Mouse (Mus musculus) kidney, adult 8-10 months (tissue): ENCODE results near the gene E130114P18Rik.
A peak's percentile ranks its signal among the peaks of the same experiment; 100 is the strongest.

ENCODE experiments used
- DNase-seq, 2 experiments: peaks; one replicate each; pipeline ENCODE4 v3.0.0; 2022

The E130114P18Rik gene

GRCm38 (mm10) chr4:97690384-97690766 lies 87.5 kb downstream of the E130114P18Rik start:
- no peak for DNase-seq

DNA sequence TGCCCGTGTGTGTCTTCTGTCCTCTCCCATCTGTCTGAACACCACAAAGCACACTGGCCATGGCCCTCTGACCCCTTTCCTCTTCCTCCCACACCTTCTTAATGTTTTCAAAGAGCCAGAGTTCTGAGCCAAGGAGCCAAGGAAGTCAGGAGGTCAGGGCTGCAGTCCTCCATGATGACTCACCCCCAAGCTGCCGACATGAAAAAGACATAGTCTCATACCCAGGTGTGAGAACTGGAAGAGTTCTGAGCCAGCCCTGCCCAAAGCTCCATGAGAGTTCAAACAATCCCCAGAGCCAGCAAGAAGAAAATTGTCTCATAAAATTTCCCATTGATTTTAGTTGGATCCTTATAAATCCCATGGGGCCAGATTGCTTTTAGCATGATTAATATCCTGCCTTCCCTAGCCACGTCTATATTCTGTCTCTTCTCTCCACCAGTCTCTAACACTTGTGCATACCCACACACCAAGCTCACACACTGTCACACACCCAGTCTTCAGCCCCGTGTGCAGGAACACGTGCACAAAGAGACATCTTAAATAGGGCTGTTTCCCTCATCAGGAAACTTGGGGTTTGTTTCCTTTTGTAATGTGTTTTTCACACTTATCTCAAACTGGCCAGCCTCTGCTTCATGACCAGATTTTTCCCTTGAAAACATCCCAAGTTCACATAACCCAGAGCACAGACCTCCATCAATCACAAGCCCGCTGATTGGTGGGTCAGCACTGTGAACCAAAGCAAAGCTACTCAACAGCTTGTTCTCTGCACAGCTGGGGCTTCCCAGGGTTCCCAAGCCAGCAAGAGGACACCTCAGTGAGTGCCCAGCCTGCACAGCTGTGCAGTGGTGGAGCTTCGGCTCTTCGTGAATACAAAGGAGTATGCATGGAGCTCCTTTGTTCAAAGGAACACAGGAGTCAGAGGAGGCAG lies 88.2 kb downstream of the E130114P18Rik start:
- DNase-seq: peak; percentile 15 to 38

GRCm38 (mm10) chr4:97686020-97686419 lies 91.9 kb downstream of the E130114P18Rik start:
- no peak for DNase-seq

- DNase-seq: no peak
These were observed 101.3 kb downstream of the E130114P18Rik start for GRCm38 (mm10) chr4:97676579-97676937.

DNA sequence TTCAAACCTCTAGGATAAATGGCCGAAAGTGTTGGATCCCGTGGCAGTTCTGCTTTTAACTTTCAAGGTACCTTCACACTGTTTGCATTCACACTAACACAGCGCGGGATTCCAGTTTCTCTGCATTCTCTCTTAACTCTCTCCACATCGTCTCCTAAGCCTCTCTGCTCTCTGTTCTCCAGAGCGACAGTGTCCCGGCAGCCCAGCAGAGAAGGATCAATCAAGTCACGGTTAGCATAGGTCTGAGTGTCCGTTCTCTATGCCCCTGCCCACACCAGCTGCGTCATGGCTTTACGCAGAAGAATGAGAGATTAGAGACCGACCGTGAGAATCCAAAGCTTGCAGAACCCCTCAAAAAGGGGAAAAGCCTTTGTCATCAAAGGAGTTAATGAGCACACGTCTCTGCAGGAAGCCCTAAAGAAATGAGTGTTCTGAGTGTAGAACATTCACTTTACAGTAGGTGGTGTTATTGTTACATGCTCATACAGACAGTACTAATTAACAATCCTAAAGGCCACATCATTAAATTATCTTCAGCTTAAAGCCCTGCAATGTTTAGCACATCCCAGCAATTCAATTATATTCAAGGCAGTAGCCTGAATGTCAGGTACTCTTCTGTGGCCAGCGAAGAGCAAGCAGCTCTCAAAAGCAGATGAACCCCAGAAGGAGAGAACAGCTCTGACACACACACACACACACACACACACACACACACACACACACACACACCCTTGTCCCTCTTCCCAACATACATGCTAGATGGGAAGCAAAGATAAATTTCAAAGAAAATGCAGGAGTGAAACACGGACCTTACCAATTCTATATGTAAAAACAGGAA lies 101.9 kb downstream of the E130114P18Rik start:
- no peak for DNase-seq

GRCm38 (mm10) chr4:97673854-97674510 lies 103.9 kb downstream of the E130114P18Rik start:
- DNase-seq: no peak

DNA sequence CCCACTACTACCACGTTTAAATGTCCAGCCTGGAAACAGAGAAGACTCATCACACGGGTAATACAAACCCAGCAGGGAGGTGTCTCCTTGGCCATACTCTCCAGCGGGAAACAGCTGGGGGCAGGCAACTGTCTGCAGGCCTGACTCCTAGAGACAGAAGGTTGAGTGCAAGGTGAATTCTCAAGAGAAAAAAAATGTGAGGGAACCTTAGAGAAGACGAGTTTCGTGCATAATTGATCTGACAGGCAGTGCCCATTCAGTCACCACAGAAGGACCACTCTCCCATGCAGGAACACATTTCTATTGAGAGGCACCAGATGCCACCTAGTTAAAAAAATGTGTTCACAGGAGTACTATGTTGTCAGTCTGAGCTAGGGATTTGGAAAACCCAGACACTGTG lies 105.4 kb downstream of the E130114P18Rik start:
- DNase-seq: no peak

GRCm38 (mm10) chr4:97671911-97672310 lies 106.0 kb downstream of the E130114P18Rik start:
- no peak for DNase-seq

DNA sequence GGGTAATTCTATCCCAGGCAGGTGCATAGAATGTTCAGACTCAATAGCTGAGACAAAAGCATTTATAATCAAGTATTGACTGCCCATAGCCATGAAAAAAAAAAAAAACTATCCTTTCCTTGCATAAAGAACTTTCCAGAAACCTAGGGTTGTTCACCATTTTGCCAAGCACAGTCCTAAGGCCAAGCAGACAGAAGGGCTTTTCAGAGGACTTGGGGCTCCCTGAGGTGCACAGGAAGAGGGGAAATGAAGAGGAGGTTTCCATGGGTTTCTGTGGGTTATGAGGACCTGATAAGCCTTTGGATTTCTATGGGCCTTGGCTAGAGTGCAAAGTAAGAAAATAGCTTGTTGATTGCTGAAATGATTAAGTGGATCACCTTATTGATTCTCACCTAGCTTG lies 107.5 kb downstream of the E130114P18Rik start:
- no peak for DNase-seq

- no peak for DNase-seq
These were observed 108.1 kb downstream of the E130114P18Rik start for GRCm38 (mm10) chr4:97669808-97670207.

DNA sequence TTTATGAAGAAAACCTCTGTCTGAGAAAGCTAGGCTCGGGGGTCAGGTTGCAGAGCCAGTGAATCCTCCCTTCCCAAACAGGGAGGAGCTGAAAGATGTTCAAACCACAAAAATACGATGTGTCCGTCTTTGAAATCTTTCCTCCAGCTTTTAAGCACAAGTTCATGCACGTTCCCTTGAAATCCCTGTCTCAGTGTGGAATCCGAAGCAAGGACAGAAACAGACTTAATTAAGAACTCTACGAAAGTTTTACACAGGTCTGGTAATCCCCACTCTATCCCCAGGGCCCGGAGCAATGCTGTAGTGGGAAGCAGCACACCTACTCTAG lies 112.5 kb downstream of the E130114P18Rik start:
- DNase-seq: no peak

- no peak for DNase-seq
These were observed 113.0 kb downstream of the E130114P18Rik start for GRCm38 (mm10) chr4:97664738-97665427.

DNA sequence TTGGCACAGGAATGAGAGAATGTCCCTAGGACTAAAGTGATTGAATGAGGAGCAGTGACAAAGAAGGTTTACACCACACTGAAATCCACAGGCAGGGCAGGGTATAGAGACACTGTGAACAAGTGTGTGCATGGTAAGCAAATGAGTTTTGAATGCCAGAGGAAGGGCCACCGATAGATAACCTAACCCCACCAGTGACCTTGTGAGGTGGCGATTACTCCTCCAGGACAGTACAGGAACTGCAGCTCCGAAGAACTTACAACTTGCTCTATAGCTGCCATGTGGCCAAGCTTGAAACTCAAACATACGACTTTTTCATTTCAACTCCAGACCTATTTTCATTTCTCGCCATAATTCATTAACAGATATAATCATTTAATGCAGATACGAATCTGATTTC lies 114.0 kb downstream of the E130114P18Rik start:
- DNase-seq: no peak

DNA sequence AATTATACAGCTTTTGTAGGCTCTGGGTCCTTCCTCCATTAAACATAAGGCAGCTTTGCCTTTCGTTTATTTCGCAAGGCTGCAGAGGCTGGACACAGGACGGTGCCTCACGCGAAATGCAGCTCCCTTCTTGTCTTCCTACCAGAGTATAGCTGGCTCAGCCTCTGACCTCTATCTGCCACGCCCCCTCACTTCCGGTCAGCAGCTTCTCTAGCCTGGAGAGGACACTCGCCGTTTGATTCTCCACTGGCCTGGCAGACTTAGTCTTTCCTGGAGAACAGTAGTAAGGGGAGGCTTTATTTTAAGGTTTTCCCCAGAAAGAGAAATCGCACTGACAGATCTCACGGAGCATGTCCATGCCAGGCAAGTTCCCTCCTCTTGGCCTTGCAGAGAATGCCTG lies 115.0 kb downstream of the E130114P18Rik start:
- DNase-seq: peak in 1 of 2 experiments; percentile 9

DNA sequence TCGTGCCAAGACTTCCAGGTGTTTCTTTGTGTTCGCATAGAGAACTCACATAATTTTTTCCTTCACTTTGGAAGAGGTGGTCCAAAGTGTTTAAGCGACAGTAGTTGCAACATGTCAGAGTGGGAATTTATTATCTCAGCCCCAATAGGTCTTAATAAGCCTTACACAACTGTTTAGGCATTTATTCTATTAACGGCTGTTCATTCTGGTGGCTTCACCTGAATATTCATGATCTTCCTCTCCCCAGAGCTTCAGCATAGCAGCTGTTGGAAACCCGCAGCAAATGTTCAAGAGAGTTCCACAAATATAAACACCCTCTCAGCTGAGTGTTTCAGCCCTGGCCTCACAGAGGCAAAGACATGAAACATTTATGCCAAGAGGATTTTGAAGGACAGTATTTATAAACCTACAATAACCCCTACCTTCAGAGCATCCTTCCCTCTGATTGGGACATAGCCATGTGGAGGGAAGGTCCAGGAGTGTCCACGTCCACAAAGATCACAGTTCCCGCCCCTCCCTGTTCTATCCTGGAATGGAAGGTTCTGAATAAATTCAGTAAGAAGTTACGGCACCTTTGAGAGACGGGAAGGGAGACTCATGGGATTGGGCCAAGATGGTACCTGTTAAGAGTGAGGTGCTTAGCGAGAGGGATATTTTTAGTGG lies 116.1 kb downstream of the E130114P18Rik start:
- no peak for DNase-seq

DNA sequence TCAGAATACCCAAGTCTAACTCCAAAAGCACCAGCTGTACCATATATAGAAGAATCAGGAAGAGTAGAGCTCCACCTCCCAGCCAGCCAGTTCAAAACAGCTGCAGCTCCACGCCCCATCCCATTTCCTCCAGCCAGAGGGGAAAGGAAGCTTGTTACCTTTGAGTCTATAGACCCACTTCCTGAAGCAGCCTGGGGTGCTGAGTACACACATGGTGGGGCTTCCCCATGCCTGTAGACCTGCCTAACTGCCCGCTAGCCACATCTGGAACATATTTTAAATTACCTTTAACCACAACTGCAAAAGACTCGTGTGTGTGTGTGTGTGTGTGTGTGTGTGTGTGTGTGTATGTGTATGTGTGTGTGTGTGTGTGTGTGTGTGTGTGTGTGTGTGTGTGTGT lies 120.3 kb downstream of the E130114P18Rik start:
- DNase-seq: no peak

DNA sequence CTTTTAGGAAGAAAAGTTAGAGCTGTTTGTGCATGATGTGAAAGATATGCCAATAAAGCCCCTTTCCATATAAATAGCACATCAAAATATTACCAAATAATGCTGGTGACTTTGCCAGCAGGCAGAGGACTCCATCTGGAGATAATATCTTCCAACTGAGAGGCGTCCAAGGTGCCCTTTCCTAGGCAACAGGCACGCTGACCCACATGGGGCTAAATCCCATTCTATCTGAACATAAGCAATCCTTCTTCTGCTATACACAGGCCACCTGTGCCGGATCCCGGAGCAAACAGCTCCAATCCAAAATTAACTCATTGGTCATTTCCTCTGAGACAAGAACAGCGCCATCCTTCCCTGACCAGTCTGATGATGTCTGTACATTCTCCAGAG lies 128.3 kb downstream of the E130114P18Rik start:
- DNase-seq: no peak

DNA sequence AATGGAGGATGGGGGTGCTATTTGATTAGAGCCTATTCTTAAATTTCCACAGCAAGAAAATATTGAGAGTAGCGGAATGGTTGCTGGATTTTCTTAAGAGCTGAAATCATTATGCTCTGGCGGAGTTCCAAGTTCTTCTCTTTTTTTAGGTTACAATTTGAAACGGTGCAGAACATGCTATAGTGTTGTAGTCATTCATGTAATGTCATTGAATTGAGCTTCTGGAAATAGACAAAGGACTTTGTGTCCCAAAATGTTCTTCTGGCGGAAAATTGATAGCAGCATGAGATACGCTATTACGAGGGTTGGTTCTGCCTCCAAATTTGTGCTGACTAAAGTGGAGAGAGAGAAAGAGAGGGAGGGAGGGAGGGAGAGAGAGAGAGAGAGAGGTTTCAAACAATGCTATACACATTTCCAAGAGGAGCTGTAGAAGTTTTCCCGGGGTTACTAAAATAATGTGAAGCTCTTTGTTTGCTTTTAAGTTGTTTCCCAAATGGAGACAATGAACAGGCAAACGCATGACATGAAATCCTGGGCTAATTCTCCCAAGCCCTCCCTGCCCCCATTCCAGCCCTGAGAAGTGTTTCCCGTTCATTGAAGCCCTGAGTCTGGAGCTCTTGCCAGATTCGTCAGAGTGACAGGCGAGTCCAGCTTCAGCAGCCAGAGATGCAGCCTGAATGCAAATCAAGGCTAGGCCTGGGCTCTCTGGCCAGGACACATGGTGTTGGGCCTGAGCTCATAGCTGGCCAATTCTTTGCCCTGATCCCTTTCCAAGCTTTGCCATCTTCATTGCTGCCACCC lies 128.9 kb downstream of the E130114P18Rik start:
- no peak for DNase-seq

DNA sequence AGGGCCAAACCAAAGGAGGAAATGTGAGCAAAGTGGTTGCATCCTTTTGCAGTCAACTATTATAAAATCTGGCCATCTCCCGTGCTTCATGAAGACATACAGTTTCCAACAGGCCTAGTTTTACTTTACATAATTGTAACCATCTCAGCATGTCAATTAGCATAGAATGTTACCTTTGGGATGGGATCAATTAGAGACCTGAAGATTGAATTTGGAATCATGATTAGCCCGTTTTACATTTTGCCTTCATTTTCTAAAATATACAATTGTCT lies 129.5 kb downstream of the E130114P18Rik start:
- DNase-seq: no peak

DNA sequence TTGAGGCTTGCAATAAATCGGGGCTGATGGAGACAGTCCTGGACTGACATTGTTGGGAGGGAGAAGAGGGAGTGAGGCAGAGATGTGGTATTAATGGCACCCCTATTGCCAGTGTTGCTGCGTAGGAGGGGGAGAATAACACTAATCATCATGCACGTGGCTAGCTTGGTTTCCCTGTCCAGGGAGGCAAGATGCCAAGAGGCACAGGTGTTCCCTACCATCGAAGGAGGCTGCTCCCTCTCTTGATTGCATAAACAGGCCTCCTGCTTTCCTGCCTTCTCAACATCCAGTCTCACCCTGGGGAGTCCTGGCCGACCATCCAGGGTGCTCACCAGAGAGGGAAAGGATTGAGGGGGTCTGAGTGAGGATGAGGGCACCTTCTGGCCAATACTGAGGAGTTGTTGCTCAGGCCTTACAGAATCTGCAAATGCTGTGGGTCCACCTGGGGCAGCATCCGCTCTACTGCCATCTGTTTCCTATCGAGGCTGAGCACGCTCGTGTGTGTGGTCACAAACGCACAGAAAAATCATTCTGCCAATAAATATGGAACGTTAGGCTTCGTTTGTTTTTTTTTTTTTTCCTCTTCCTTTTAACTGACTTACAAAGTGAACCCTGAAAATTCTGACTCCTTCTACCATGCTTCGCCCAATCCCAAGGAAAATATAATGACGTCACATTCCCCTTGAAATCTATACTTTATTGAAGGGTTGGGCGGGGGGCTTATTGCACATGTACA lies 130.0 kb downstream of the E130114P18Rik start:
- no peak for DNase-seq

DNA sequence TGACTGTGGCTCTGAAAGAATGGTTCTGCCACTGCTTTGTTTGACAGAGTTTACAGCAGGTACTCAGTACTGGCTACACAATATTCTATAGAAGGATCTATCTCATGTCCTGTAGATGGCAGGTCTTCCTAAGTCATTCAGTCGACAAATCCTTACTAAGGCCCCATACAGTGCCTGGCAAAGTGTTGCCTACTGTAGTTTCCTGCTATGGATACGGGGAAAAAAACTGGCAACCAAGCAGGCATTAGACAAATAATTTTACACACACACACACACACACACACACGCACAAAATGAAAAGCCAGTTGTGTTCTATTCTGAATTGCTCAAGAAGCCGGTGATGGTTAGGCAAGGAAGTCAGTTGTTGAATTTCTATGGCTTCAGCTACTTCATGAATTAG lies 130.6 kb downstream of the E130114P18Rik start:
- DNase-seq: no peak
